Mouse (Mus musculus): Measurements from ENCODE around the gene Il1rl2. TPM values are rescaled to one million over a fixed set of nuclear protein-coding genes. Genes with fewer than 3 reads are reported as not detected.

Gene Il1rl2
- total and polyA plus RNA-seq, 2 experiments: 0.06 to 0.37 TPM

DNA sequence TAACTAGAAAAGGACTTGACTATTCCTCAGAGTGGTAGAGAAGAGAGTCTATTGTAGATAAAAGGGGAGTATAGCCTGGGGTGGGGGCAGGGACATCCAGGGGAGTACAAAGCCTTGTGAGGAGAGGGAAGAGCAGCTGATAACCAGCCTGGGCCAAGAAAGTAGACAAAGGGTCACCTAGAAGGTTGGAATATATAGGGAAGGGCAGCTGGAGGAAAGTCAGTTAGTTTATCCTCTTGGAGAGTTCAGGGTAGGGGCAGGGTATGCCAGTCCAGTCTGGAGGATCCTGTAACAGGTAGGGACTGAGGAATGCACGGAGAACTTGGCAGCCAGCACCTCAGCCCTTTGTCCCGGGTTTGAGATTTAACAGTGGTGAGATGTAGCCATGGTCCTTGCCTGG, 33.9 kb downstream of the Il1rl2 start:
- TF ChIP-seq CTCF (IDR thresholded peaks at IDR 0.05; ENCODE audit: low read depth, low read length): no peak
- no peak for TF ChIP-seq POLR2A (IDR thresholded peaks at IDR 0.05; ENCODE audit: extremely low read depth, insufficient read depth, low read length)
- Histone ChIP-seq H3K4me3 (ENCODE audit: insufficient read depth, low read depth, low read length) (no peak overlapping the region), H3K79me2 (ENCODE audit: control insufficient read depth, insufficient read depth, low read length) (no peaks in the 10 kb centered on the region), H3K4me1 (ENCODE audit: control insufficient read depth, insufficient read depth, low read length) (no peaks in the 10 kb centered on the region; the same call in 1 of the 2 replicates), H3K36me3 (ENCODE audit: control insufficient read depth, insufficient read depth, low read length) (no peaks in the 10 kb centered on the region), H3K27me3 (ENCODE audit: control insufficient read depth, insufficient read depth, low read length) (no peaks in the 10 kb centered on the region), H3K27ac (replicated peaks; ENCODE audit: insufficient read depth, low read depth, low read length) (no peak overlapping the region), H3K9ac (ENCODE audit: low read depth, low read length) (no peak overlapping the region)
- no peak for DNase-seq (ENCODE audit: extremely low read depth, low read depth, low spot score)
- WGBS: 77% methylated on average over 2 of the region's 2 CpGs

DNA sequence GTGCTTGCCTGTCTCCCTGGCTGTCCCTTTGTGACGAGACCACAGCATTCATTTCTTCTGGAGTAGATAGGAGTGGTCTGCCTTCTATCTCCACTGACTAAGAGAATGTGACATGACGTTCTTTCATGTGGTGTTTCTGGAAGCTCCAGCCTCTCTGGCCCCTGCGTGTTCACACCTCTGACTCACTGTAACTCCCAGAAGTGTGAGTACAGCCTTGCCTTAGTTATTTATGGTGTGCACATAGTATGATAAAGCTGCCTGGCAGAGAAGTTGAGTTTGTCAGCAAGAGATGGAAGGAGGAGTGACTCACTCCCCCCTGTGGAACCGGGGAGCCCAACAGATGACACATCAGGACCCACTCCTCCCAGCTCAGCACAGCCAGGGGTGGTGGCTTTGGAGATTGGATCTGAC, 34.4 kb downstream of the Il1rl2 start:
- Histone ChIP-seq H3K36me3 (ENCODE audit: control insufficient read depth, insufficient read depth, low read length) (no peaks in the 10 kb centered on the region), H3K4me1 (ENCODE audit: control insufficient read depth, insufficient read depth, low read length) (no peaks in the 10 kb centered on the region; the same call in 1 of the 2 replicates), H3K9ac (ENCODE audit: low read depth, low read length) (no peak overlapping the region), H3K27me3 (ENCODE audit: control insufficient read depth, insufficient read depth, low read length) (no peaks in the 10 kb centered on the region), H3K4me3 (ENCODE audit: insufficient read depth, low read depth, low read length) (no peak overlapping the region), H3K79me2 (ENCODE audit: control insufficient read depth, insufficient read depth, low read length) (no peaks in the 10 kb centered on the region), H3K27ac (replicated peaks; ENCODE audit: insufficient read depth, low read depth, low read length) (no peak overlapping the region)
- 85% methylated on average over 4 of the region's 4 CpGs for WGBS
- TF ChIP-seq CTCF (IDR thresholded peaks at IDR 0.05; ENCODE audit: low read depth, low read length) (no peak), POLR2A (IDR thresholded peaks at IDR 0.05; ENCODE audit: extremely low read depth, insufficient read depth, low read length) (no peak)
- DNase-seq (ENCODE audit: extremely low read depth, low read depth, low spot score): no peak

DNA sequence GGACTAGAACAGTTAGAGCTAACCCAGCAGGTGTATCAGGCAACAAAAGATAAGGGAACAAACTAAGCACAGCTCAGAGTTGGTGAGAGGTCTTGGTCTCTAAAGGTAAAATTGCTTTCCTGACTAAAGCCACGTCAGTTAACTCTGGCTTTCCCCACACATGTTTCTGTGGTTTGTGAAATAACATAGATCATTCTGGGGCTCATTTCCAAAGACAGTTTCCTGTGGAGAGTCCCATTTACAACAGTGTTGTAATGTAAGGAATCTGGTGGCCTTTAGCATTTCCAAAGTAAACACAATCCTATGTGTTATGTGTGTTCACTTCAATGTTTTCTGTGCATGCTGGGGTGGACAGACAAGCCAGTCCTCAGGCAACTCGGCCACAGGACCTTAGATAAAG, 35.3 kb downstream of the Il1rl2 start:
- no peaks in the 10 kb centered on the region for H3K27me3 ChIP-seq (ENCODE audit: control insufficient read depth, insufficient read depth, low read length)
- 59% methylated on average over 2 of the region's 2 CpGs for WGBS
- no peak for DNase-seq (ENCODE audit: extremely low read depth, low read depth, low spot score)

DNA sequence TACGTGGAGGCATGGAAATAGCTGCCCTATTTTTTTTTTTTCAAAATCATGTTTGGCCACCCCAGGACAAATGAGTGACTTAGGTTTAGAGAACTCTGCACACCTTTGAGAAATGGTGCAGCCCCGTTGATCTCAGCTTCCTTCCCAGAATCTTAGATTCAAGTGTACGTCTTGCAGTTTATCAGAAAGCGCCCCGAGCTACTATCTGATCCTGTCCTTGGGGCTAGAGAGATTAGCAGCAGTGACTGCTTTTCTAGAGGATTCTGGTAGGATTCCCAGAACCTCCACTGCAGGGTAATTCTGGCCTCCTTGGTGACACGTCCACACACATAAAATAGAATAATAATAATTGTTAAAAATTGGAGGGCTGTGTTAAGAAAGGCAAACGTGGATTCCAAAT, 36.6 kb downstream of the Il1rl2 start:
- no peak overlapping the region for H3K4me3 ChIP-seq (ENCODE audit: insufficient read depth, low read depth, low read length)
- no peak overlapping the region for H3K9ac ChIP-seq (ENCODE audit: low read depth, low read length)
- 81% methylated on average over 7 of the region's 7 CpGs for WGBS
- no peaks in the 10 kb centered on the region for H3K27me3 ChIP-seq (ENCODE audit: control insufficient read depth, insufficient read depth, low read length)
- no peaks in the 10 kb centered on the region; the same call in 1 of the 2 replicates for H3K4me1 ChIP-seq (ENCODE audit: control insufficient read depth, insufficient read depth, low read length)
- TF ChIP-seq POLR2A (IDR thresholded peaks at IDR 0.05; ENCODE audit: extremely low read depth, insufficient read depth, low read length): no peak
- TF ChIP-seq CTCF (IDR thresholded peaks at IDR 0.05; ENCODE audit: low read depth, low read length): no peak
- H3K27ac ChIP-seq (replicated peaks; ENCODE audit: insufficient read depth, low read depth, low read length): no peak overlapping the region
- H3K79me2 ChIP-seq (ENCODE audit: control insufficient read depth, insufficient read depth, low read length): no peaks in the 10 kb centered on the region
- no peak for DNase-seq (ENCODE audit: extremely low read depth, low read depth, low spot score)
- H3K36me3 ChIP-seq (ENCODE audit: control insufficient read depth, insufficient read depth, low read length): no peaks in the 10 kb centered on the region

More for the DNA sequence above, 35.3 kb downstream of the Il1rl2 start:
- Histone ChIP-seq H3K36me3 (ENCODE audit: control insufficient read depth, insufficient read depth, low read length) (no peaks in the 10 kb centered on the region), H3K79me2 (ENCODE audit: control insufficient read depth, insufficient read depth, low read length) (no peaks in the 10 kb centered on the region), H3K4me1 (ENCODE audit: control insufficient read depth, insufficient read depth, low read length) (no peaks in the 10 kb centered on the region; the same call in 1 of the 2 replicates), H3K27ac (replicated peaks; ENCODE audit: insufficient read depth, low read depth, low read length) (no peak overlapping the region), H3K9ac (ENCODE audit: low read depth, low read length) (no peak overlapping the region), H3K4me3 (ENCODE audit: insufficient read depth, low read depth, low read length) (no peak overlapping the region)
- TF ChIP-seq CTCF (IDR thresholded peaks at IDR 0.05; ENCODE audit: low read depth, low read length) (no peak), POLR2A (IDR thresholded peaks at IDR 0.05; ENCODE audit: extremely low read depth, insufficient read depth, low read length) (no peak)

DNA sequence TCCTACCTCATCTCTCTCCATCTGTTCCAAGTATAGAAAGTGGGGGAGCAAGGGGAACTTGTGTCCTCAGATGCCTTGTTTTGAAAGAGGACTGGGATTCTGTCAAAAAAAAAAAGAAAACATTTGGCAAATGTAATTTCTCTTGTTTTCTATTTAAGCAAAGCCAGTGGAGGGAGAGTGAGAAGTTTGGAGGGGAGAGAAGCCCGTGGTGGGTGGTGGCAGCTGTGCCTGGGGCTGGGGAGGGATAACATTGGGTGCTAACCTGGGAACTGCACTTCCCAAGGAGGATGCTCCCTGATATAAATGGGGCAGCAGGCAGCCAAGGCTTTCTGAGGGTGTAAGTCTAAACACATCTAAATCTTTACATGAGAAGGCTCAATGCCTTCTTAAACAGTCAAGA, 37.2 kb downstream of the Il1rl2 start:
- WGBS: 71% methylated on average over 1 of the region's 1 CpGs
- Histone ChIP-seq H3K4me1 (ENCODE audit: control insufficient read depth, insufficient read depth, low read length) (no peaks in the 10 kb centered on the region; the same call in 1 of the 2 replicates), H3K79me2 (ENCODE audit: control insufficient read depth, insufficient read depth, low read length) (no peaks in the 10 kb centered on the region), H3K36me3 (ENCODE audit: control insufficient read depth, insufficient read depth, low read length) (no peaks in the 10 kb centered on the region), H3K9ac (ENCODE audit: low read depth, low read length) (no peak overlapping the region), H3K27me3 (ENCODE audit: control insufficient read depth, insufficient read depth, low read length) (no peaks in the 10 kb centered on the region), H3K4me3 (ENCODE audit: insufficient read depth, low read depth, low read length) (no peak overlapping the region), H3K27ac (replicated peaks; ENCODE audit: insufficient read depth, low read depth, low read length) (no peak overlapping the region)
- no peak for DNase-seq (ENCODE audit: extremely low read depth, low read depth, low spot score)
- TF ChIP-seq CTCF (IDR thresholded peaks at IDR 0.05; ENCODE audit: low read depth, low read length): no peak
- TF ChIP-seq POLR2A (IDR thresholded peaks at IDR 0.05; ENCODE audit: extremely low read depth, insufficient read depth, low read length): no peak

DNA sequence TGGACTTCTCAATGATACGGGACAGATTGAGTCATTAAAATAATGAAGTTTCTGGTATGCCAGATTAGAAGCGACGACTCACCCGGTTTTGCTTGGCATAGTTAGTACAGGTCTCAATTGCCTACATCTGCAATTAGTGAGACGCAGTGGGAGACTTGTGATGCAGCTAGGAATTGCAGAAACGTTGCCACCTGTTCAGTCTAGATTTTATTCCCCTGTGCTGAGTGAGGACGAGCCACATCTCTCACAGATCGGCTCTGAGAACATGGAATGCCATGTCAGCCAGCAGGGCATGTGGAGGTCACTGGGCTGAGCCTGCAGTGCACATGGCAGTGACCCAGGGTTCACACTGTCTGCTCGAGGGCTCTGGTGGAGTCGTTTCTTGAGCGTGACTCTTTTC, 38.4 kb downstream of the Il1rl2 start:
- H3K4me3 ChIP-seq (ENCODE audit: insufficient read depth, low read depth, low read length): no peak overlapping the region
- no peaks in the 10 kb centered on the region for H3K36me3 ChIP-seq (ENCODE audit: control insufficient read depth, insufficient read depth, low read length)
- H3K79me2 ChIP-seq (ENCODE audit: control insufficient read depth, insufficient read depth, low read length): no peaks in the 10 kb centered on the region
- H3K27me3 ChIP-seq (ENCODE audit: control insufficient read depth, insufficient read depth, low read length): no peaks in the 10 kb centered on the region
- no peak for DNase-seq (ENCODE audit: extremely low read depth, low read depth, low spot score)
- no peaks in the 10 kb centered on the region for H3K4me1 ChIP-seq (ENCODE audit: control insufficient read depth, insufficient read depth, low read length)
- no peak overlapping the region for H3K27ac ChIP-seq (replicated peaks; ENCODE audit: insufficient read depth, low read depth, low read length)
- TF ChIP-seq CTCF (IDR thresholded peaks at IDR 0.05; ENCODE audit: low read depth, low read length): no peak
- no peak for TF ChIP-seq POLR2A (IDR thresholded peaks at IDR 0.05; ENCODE audit: extremely low read depth, insufficient read depth, low read length)
- 73% methylated on average over 11 of the region's 11 CpGs for WGBS
- H3K9ac ChIP-seq (ENCODE audit: low read depth, low read length): no peak overlapping the region
